Mouse (Mus musculus): ENCODE measurements around the gene Nrros.

DNA sequence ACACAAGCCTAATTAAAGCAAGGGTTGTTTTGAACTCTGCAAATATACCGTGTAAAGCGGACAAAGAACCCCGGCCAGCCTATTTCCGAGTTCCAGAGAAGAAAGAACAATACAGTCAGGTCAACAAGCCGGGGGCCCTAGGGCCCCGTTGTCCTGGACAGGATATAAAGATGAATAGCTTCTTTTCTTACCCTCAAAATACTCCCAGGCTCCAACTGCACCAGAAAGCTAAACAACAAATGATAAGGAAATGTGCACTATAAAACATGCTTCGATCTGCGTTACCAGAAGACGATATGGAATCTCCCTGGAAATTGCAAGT, 35.6 kb upstream of the Nrros start:
- TF ChIP-seq POLR2A (IDR thresholded peaks at IDR 0.05; ENCODE audit: borderline replicate concordance, insufficient read depth, low read length): no peak
- TF ChIP-seq CTCF (IDR thresholded peaks at IDR 0.05; ENCODE audit: borderline replicate concordance, insufficient read depth, low read depth, low read length): no peak
